Mouse (Mus musculus): ENCODE data around the gene Ctf1. TPM values are rescaled to one million over a fixed set of nuclear protein-coding genes. Genes with fewer than 3 reads are reported as not detected.

The Ctf1 gene
- polyA plus RNA-seq, 1 experiment from 2014 or later = 15.9 TPM

GRCm38 (mm10) chr7:127678811-127679210 lies 33.7 kb upstream of the Ctf1 start:
- Histone ChIP-seq H3K9ac (ENCODE audit: low read depth, low read length) (no peak overlapping the region), H3K4me2 (ENCODE audit: low read length) (no peak overlapping the region), H3K4me3 (replicated peaks; ENCODE audit: low read depth, low read length) (no peak overlapping the region), H3K36me3 (ENCODE audit: insufficient read depth, low read length) (no peaks in the 10 kb centered on the region), H3K27ac (no peak overlapping the region), H3K4me1 (replicated peaks; ENCODE audit: insufficient read depth, low read length) (no peaks in the 10 kb centered on the region), H3K27me3 (ENCODE audit: insufficient read depth, low read length) (no peaks in the 10 kb centered on the region), H3K9me3 (replicated peaks; ENCODE audit: low read length) (no peaks in the 10 kb centered on the region)
- no peak for TF ChIP-seq CTCF (IDR thresholded peaks at IDR 0.05; ENCODE audit: low read depth)
- DNase-seq (ENCODE audit: low spot score) = no peak
- WGBS = 82% methylated on average over 2 of the region's 2 CpGs
- ATAC-seq (replicated peaks; ENCODE audit: low FRiP score, low read depth) = no peak

GRCm38 (mm10) chr7:127680541-127680940 lies 32.0 kb upstream of the Ctf1 start:
- Histone ChIP-seq H3K4me1 (replicated peaks; ENCODE audit: insufficient read depth, low read length) (no peaks in the 10 kb centered on the region), H3K27ac (no peak overlapping the region), H3K36me3 (ENCODE audit: insufficient read depth, low read length) (no peaks in the 10 kb centered on the region), H3K4me3 (replicated peaks; ENCODE audit: low read depth, low read length) (no peak overlapping the region), H3K27me3 (ENCODE audit: insufficient read depth, low read length) (no peaks in the 10 kb centered on the region), H3K9me3 (replicated peaks; ENCODE audit: low read length) (no peaks in the 10 kb centered on the region), H3K9ac (ENCODE audit: low read depth, low read length) (no peak overlapping the region), H3K4me2 (ENCODE audit: low read length) (no peak overlapping the region)
- DNase-seq (ENCODE audit: low spot score) (no peak), ATAC-seq (replicated peaks; ENCODE audit: low FRiP score, low read depth) (no peak)
- no peak for TF ChIP-seq CTCF (IDR thresholded peaks at IDR 0.05; ENCODE audit: low read depth)
- WGBS = 87% methylated on average over 13 of the region's 13 CpGs

GRCm38 (mm10) chr7:127681888-127682553 lies 30.5 kb upstream of the Ctf1 start:
- Histone ChIP-seq H3K36me3 (ENCODE audit: insufficient read depth, low read length) (no peaks in the 10 kb centered on the region), H3K27me3 (ENCODE audit: insufficient read depth, low read length) (no peaks in the 10 kb centered on the region), H3K4me2 (ENCODE audit: low read length) (no peak overlapping the region), H3K4me3 (replicated peaks; ENCODE audit: low read depth, low read length) (no peak overlapping the region), H3K9ac (ENCODE audit: low read depth, low read length) (no peak overlapping the region), H3K4me1 (replicated peaks; ENCODE audit: insufficient read depth, low read length) (no peaks in the 10 kb centered on the region), H3K9me3 (replicated peaks; ENCODE audit: low read length) (no peaks in the 10 kb centered on the region), H3K27ac (no peak overlapping the region)
- 84% methylated on average over 8 of the region's 8 CpGs for WGBS
- TF ChIP-seq CTCF (IDR thresholded peaks at IDR 0.05; ENCODE audit: low read depth) = no peak
- DNase-seq (ENCODE audit: low spot score) = no peak
- no peak for ATAC-seq (replicated peaks; ENCODE audit: low FRiP score, low read depth)

GRCm38 (mm10) chr7:127685304-127686018 lies 27.1 kb upstream of the Ctf1 start:
- H3K4me3 ChIP-seq (replicated peaks; ENCODE audit: low read depth, low read length) = no peak overlapping the region
- H3K9ac ChIP-seq (ENCODE audit: low read depth, low read length) = no peak overlapping the region; the same call in 1 of the 2 replicates
- 71% methylated on average over 14 of the region's 14 CpGs for WGBS
- TF ChIP-seq CTCF (IDR thresholded peaks at IDR 0.05; ENCODE audit: low read depth) = no peak
- no peaks in the 10 kb centered on the region for H3K9me3 ChIP-seq (replicated peaks; ENCODE audit: low read length)
- no peak for DNase-seq (ENCODE audit: low spot score)
- H3K4me1 ChIP-seq (replicated peaks; ENCODE audit: insufficient read depth, low read length) = 0 out of 2 replicates have a peak, but pooled peaks cover 3% of the 10 kb centered on the region
- no peak for ATAC-seq (replicated peaks; ENCODE audit: low FRiP score, low read depth)
- no peak overlapping the region for H3K4me2 ChIP-seq (ENCODE audit: low read length)
- no peaks in the 10 kb centered on the region for H3K36me3 ChIP-seq (ENCODE audit: insufficient read depth, low read length)
- H3K27ac ChIP-seq = no peak overlapping the region
- no peaks in the 10 kb centered on the region for H3K27me3 ChIP-seq (ENCODE audit: insufficient read depth, low read length)

- DNase-seq (ENCODE audit: low spot score) (no peak), ATAC-seq (replicated peaks; ENCODE audit: low FRiP score, low read depth) (no peak)
- Histone ChIP-seq H3K9me3 (replicated peaks; ENCODE audit: low read length) (no peaks in the 10 kb centered on the region), H3K27ac (no peak overlapping the region), H3K9ac (ENCODE audit: low read depth, low read length) (no peak overlapping the region), H3K4me1 (replicated peaks; ENCODE audit: insufficient read depth, low read length) (0 out of 2 replicates have a peak, but pooled peaks cover 7% of the 10 kb centered on the region), H3K36me3 (ENCODE audit: insufficient read depth, low read length) (no peaks in the 10 kb centered on the region), H3K27me3 (ENCODE audit: insufficient read depth, low read length) (no peaks in the 10 kb centered on the region), H3K4me2 (ENCODE audit: low read length) (no peak overlapping the region), H3K4me3 (replicated peaks; ENCODE audit: low read depth, low read length) (no peak overlapping the region)
- 57% methylated on average over 11 of the region's 11 CpGs for WGBS
- no peak for TF ChIP-seq CTCF (IDR thresholded peaks at IDR 0.05; ENCODE audit: low read depth)
These were observed 25.6 kb upstream of the Ctf1 start for GRCm38 (mm10) chr7:127686740-127687449.

GRCm38 (mm10) chr7:127688935-127689334 lies 23.6 kb upstream of the Ctf1 start:
- Histone ChIP-seq H3K27ac (no peak overlapping the region), H3K4me2 (ENCODE audit: low read length) (no peak overlapping the region), H3K36me3 (ENCODE audit: insufficient read depth, low read length) (no peaks in the 10 kb centered on the region), H3K4me3 (replicated peaks; ENCODE audit: low read depth, low read length) (no peak overlapping the region), H3K9ac (ENCODE audit: low read depth, low read length) (no peak overlapping the region), H3K27me3 (ENCODE audit: insufficient read depth, low read length) (no peaks in the 10 kb centered on the region), H3K9me3 (replicated peaks; ENCODE audit: low read length) (no peaks in the 10 kb centered on the region), H3K4me1 (replicated peaks; ENCODE audit: insufficient read depth, low read length) (0 out of 2 replicates have a peak, but pooled peaks cover 7% of the 10 kb centered on the region)
- DNase-seq (ENCODE audit: low spot score) (no peak), ATAC-seq (replicated peaks; ENCODE audit: low FRiP score, low read depth) (no peak)
- no peak for TF ChIP-seq CTCF (IDR thresholded peaks at IDR 0.05; ENCODE audit: low read depth)
- 82% methylated on average over 7 of the region's 7 CpGs for WGBS
